Mouse (Mus musculus) myocyte (in vitro differentiated cells): Measurements from ENCODE around the gene Il2rb. TPM values are rescaled to one million over a fixed set of nuclear protein-coding genes. Genes with fewer than 3 reads are reported as not detected.

ENCODE experiments used
- H3K27me3 ChIP-seq: one replicate; pipeline ENCODE4 v1.6.1; 2011; ENCODE audit not compliant: control insufficient read depth, insufficient read depth, insufficient read length
- H3K36me3 ChIP-seq: one replicate; pipeline ENCODE4 v1.6.1; 2011; ENCODE audit not compliant: control insufficient read depth, insufficient read depth
- H3K4me2 ChIP-seq: one replicate; pipeline ENCODE4 v1.6.1; 2011; ENCODE audit warnings: low read depth, control low read depth
- H3K4me3 ChIP-seq: one replicate; pipeline ENCODE4 v1.5.1; 2011; ENCODE audit warnings: mild to moderate bottlenecking, control low read depth, moderate library complexity
- H3K79me2 ChIP-seq: one replicate; pipeline ENCODE4 v1.6.1; 2011; ENCODE audit not compliant: control insufficient read depth, insufficient read depth
- H3ac ChIP-seq: one replicate; pipeline ENCODE4 v1.6.1; 2011; ENCODE audit not compliant: control insufficient read depth, insufficient read length
- CEBPB ChIP-seq: IDR thresholded peaks from 2 replicates; pipeline ENCODE4 v1.6.1; 2011; ENCODE audit warnings: mild to moderate bottlenecking, moderate library complexity; ENCODE audit not compliant: poor library complexity, insufficient read depth, severe bottlenecking
- E2F4 ChIP-seq: IDR thresholded peaks from one replicate; pipeline ENCODE4 v1.6.1; 2011; ENCODE audit warnings: mild to moderate bottlenecking, control low read depth, moderate library complexity; ENCODE audit not compliant: insufficient read depth
- MAX ChIP-seq: IDR thresholded peaks from one replicate; pipeline ENCODE4 v1.6.1; 2011; ENCODE audit warnings: low read depth, mild to moderate bottlenecking, control low read depth
- MYOD1 ChIP-seq, 3 experiments: IDR thresholded peaks; one replicate each; pipeline ENCODE4 v1.6.1; 2011; ENCODE audit warnings: control low read depth in 2 of 3, low read depth in 2 of 3, mild to moderate bottlenecking in 2 of 3, moderate library complexity in 1 of 3; ENCODE audit not compliant: insufficient read length in 2 of 3, control insufficient read depth in 1 of 3
- MYOG ChIP-seq, 3 experiments: IDR thresholded peaks; one replicate each; pipeline ENCODE4 v1.6.1; 2011; ENCODE audit warnings: control low read depth in 2 of 3, low read depth in 2 of 3, mild to moderate bottlenecking in 2 of 3; ENCODE audit not compliant: insufficient read length in 2 of 3, control insufficient read depth in 1 of 3, insufficient read depth in 1 of 3
- POLR2A ChIP-seq: IDR thresholded peaks from one replicate; pipeline ENCODE4 v1.6.1; 2011; ENCODE audit warnings: low read depth, mild to moderate bottlenecking, control low read depth, moderate library complexity; ENCODE audit not compliant: insufficient read length
- POLR2AphosphoS2 ChIP-seq: IDR thresholded peaks from one replicate; pipeline ENCODE4 v1.6.1; 2011; ENCODE audit warnings: low read depth, control low read depth; ENCODE audit not compliant: insufficient read length
- REST ChIP-seq: IDR thresholded peaks from one replicate; pipeline ENCODE4 v1.6.1; 2011; ENCODE audit warnings: mild to moderate bottlenecking, control low read depth, moderate library complexity; ENCODE audit not compliant: insufficient read depth, insufficient read length
- SRF ChIP-seq: IDR thresholded peaks from one replicate; pipeline ENCODE4 v1.6.1; 2011; ENCODE audit warnings: low read depth; ENCODE audit not compliant: control insufficient read depth, insufficient read length
- TCF12 ChIP-seq: IDR thresholded peaks from one replicate; pipeline ENCODE4 v1.6.1; 2011; ENCODE audit warnings: mild to moderate bottlenecking, control low read depth; ENCODE audit not compliant: poor library complexity, insufficient read depth, severe bottlenecking
- TCF3 ChIP-seq: IDR thresholded peaks from one replicate; pipeline ENCODE4 v1.6.1; 2011; ENCODE audit warnings: low read depth, control low read depth; ENCODE audit not compliant: insufficient read length
- USF1 ChIP-seq: IDR thresholded peaks from one replicate; pipeline ENCODE4 v1.6.1; 2011; ENCODE audit warnings: low read depth, mild to moderate bottlenecking, control low read depth, moderate library complexity
- polyA plus RNA-seq: library from polyadenylated mRNA; unstranded; fragments of >200 nt; fragmentation: generic; extraction: Trizol; gene quantifications from one replicate; pipeline ENCODE4 v1.2.1, GENCODE M21; 2012; ENCODE audit warnings: missing spikeins

Il2rb gene
- polyA plus RNA-seq, 1 experiment: 0.67 TPM

GRCm38 (mm10) chr15:78430874-78431273 is 64.2 kb downstream of the Il2rb start:
- peaks cover 14% of the 10 kb centered on the region for H3K79me2 ChIP-seq
- H3K4me3 ChIP-seq: no peak overlapping the region
- peaks cover 10% of the 10 kb centered on the region for H3K36me3 ChIP-seq
- no peak overlapping the region for H3K4me2 ChIP-seq
- no peaks in the 10 kb centered on the region for H3K27me3 ChIP-seq
- TF ChIP-seq POLR2A: no peak
- TF ChIP-seq TCF3: no peak
- TF ChIP-seq MAX: no peak
- TF ChIP-seq USF1: no peak
- TF ChIP-seq REST: no peak
- TF ChIP-seq TCF12: no peak
- TF ChIP-seq POLR2AphosphoS2: no peak
- no peak for TF ChIP-seq MYOD1 (IDR thresholded peaks at IDR 0.05; ENCODE audit: control insufficient read depth in 1 of 3, insufficient read length in 2 of 3, low read depth in 2 of 3)
- TF ChIP-seq SRF: no peak
- no peak for TF ChIP-seq E2F4
- no peak for TF ChIP-seq MYOG (IDR thresholded peaks at IDR 0.05; ENCODE audit: control insufficient read depth in 1 of 3, insufficient read depth in 1 of 3, insufficient read length in 2 of 3, low read depth in 2 of 3)
- no peak for TF ChIP-seq CEBPB
- no peak overlapping the region for H3ac ChIP-seq

GRCm38 (mm10) chr15:78429871-78430622 is 65.0 kb downstream of the Il2rb start:
- Histone ChIP-seq H3ac (no peak overlapping the region), H3K79me2 (peaks cover 14% of the 10 kb centered on the region), H3K36me3 (peaks cover 10% of the 10 kb centered on the region), H3K4me2 (peak overlapping the region; percentile 90), H3K4me3 (peak overlapping the region; percentile 46), H3K27me3 (peaks cover under 1% of the 10 kb centered on the region)
- TF ChIP-seq SRF (no peak), MYOD1 (IDR thresholded peaks at IDR 0.05; ENCODE audit: control insufficient read depth in 1 of 3, insufficient read length in 2 of 3, low read depth in 2 of 3) (no peak), POLR2A (no peak), TCF12 (no peak), USF1 (no peak), POLR2AphosphoS2 (no peak), MYOG (IDR thresholded peaks at IDR 0.05; ENCODE audit: control insufficient read depth in 1 of 3, insufficient read depth in 1 of 3, insufficient read length in 2 of 3, low read depth in 2 of 3) (no peak), MAX (no peak), CEBPB (no peak), REST (no peak), E2F4 (no peak), TCF3 (no peak)

Other genes with a start within 250 kb of the Il2rb start
- gene Csf2rb2, start 189.6 kb downstream of the Il2rb start, polyA plus RNA-seq: 0.14 TPM
- 0.08 TPM for gene Csf2rb, start 169.5 kb downstream of the Il2rb start, polyA plus RNA-seq
- not detected for gene Tex33, start 99.4 kb downstream of the Il2rb start, polyA plus RNA-seq
- 9.8 TPM for gene Tst, start 89.4 kb downstream of the Il2rb start, polyA plus RNA-seq
- gene Mpst, start 88.9 kb downstream of the Il2rb start, polyA plus RNA-seq: 77.1 TPM
- 161 TPM for gene Kctd17, start 66.7 kb downstream of the Il2rb start, polyA plus RNA-seq
- 0.08 TPM for gene Tmprss6, start 26.6 kb downstream of the Il2rb start, polyA plus RNA-seq
- gene C1qtnf6, start 36.1 kb upstream of the Il2rb start, polyA plus RNA-seq: 66.2 TPM
- gene Sstr3, start 49.4 kb upstream of the Il2rb start, polyA plus RNA-seq: not detected
- gene Rac2, start 77.5 kb upstream of the Il2rb start, polyA plus RNA-seq: not detected
- 0.10 TPM for gene Cyth4, start 101.8 kb upstream of the Il2rb start, polyA plus RNA-seq
- 0.07 TPM for gene Elfn2, start 223.5 kb upstream of the Il2rb start, polyA plus RNA-seq